Mouse (Mus musculus): ENCODE results near the gene Ext2.

The Ext2 gene

GRCm38 (mm10) chr2:93661096-93661495, 161.3 kb downstream of the Ext2 start:
- in situ Hi-C loops (cut with MboI; ENCODE audit: low pct_unique_long_range_greater_than_20kb in 1 of 2, low sequenced_read_pairs in 2 of 2, unreplicated experiment in 1 of 2) = no loop called here

GRCm38 (mm10) chr2:93659705-93660308, 162.6 kb downstream of the Ext2 start:
- in situ Hi-C loops (cut with MboI; ENCODE audit: low pct_unique_long_range_greater_than_20kb in 1 of 2, low sequenced_read_pairs in 2 of 2, unreplicated experiment in 1 of 2) = loop anchor here in 1 of 2 experiments (5.0 to 10.0 kb wide), 2 partner anchors 115 to 183 kb away; no protein-coding TSS in a partner anchor

DNA sequence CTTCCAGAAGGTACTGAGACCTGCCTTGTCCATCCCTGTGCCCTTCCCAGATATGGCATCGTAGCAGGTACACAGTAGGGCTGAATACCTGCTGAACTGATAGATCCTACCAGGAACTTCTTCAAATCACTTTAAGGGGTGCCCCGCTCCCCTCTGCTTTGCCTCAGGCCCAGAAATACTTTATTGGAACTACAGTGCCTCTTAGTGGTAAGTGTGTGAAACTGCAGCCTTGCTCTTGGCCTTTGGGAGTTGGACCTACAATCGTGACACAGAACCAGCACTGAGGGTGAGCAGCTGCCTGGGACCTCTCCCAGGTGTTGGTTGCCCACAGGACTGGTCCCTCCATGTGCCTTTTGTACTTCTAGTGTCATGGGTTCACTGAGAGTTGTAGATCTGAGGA, 163.4 kb downstream of the Ext2 start:
- in situ Hi-C loops (cut with MboI; ENCODE audit: low pct_unique_long_range_greater_than_20kb in 1 of 2, low sequenced_read_pairs in 2 of 2, unreplicated experiment in 1 of 2) = loop anchor here in 1 of 2 experiments (5.0 to 10.0 kb wide), 2 partner anchors 114 to 182 kb away; no protein-coding TSS in a partner anchor

DNA sequence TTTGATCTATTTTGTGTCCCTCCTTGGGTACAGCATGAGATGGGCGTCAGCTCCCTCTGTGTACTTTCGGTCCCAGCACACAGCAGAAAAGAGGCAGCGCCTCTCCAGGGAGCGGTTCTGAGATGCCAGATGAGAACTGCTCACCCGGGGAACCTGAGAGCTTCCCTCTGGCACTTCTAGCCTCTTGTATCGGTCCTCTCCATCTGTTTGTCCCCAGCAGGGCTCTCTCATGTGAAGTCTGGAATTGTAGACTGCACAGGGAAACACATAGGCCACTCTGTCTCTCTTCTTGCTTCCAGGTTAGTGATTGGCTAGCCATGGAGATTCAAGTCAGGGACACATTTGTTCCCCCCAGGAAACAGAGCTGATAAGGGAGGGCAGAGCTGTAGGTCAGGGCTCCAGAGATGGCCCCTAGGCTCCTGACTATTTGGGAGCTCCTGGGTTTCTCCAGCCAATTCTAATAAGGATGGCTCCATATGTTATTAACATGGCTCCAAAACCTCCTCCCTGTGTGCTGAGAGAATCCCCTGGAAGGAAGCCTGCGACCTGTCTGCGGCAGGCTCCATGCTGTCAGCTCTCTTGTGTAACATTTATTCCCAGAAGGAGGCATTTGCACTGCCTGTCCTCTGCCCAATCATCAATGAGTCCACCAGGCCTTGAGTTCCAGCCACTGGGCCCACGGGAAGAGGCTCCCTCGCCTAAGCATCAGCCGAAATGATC, 167.9 kb downstream of the Ext2 start:
- in situ Hi-C loops (cut with MboI; ENCODE audit: low pct_unique_long_range_greater_than_20kb in 1 of 2, low sequenced_read_pairs in 2 of 2, unreplicated experiment in 1 of 2) = loop anchor here in 1 of 2 experiments (5.0 to 10.0 kb wide), 2 partner anchors 110 to 177 kb away; no protein-coding TSS in a partner anchor

DNA sequence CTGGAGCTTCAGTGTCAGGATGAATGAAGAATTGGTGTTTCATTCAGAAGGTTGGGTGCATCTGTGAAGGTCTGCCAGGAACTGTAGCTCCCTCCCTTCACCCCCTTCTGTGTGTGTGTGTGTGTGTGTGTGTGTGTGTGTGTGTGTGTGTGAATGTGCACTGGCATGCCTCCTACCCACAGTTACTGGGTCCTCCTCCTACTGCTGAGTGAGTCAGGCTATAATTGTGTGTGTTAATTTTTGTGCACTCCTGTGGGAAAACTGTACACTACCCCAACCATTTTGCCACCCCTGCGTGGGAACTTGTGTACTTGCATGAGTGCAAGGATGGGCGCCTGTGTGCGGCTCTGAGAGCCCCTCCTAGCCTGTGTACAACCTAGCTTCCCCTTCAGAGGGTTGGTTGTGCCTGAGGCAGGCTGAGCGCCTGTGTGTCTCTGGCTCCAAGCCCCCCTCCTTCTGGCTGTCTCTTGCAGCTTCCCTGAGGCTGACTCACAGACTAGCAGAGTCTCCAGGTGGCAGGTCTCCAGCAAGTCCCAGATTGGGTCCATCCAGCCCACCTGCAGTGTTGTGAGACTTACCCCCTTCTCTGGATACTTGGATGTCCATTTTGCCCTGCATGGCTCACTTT, 173.0 kb downstream of the Ext2 start:
- in situ Hi-C loops (cut with MboI; ENCODE audit: low pct_unique_long_range_greater_than_20kb in 1 of 2, low sequenced_read_pairs in 2 of 2, unreplicated experiment in 1 of 2) = loop anchor here in 1 of 2 experiments (25.0 kb wide), 1 partner anchor 613 kb away; no protein-coding TSS in a partner anchor

DNA sequence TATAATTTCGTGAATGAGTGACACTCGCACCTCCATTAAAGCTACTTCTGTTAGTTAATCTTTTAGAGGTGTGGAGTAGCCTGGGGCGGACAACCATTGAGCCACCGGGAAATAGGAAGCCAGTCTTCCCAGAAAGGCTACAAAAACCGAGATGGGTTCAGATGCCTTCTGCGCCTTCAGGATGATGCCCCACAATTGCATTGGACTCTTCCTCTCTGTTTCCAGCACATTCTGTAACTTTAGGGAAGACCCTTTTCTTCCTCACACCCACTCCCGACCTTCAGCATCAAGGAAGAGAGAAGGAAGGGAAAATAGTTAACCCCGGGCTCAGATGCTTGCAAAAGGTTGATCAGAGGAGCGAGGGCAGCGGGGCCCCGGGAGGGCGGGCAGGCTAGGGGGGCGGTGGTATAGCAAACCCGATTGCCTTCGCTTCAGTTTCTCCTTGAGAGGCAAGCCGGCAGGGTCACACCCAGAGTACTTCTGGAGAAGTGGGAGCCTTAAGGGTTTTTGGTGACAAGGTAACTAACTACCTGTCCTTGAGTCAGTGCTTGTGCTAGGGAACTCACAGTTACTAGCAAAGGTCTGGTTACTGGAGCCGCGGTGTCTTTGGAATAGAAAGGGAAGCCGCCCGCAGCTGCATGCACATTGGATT, 174.3 kb downstream of the Ext2 start:
- in situ Hi-C loops (cut with MboI; ENCODE audit: low pct_unique_long_range_greater_than_20kb in 1 of 2, low sequenced_read_pairs in 2 of 2, unreplicated experiment in 1 of 2) = loop anchor here in 1 of 2 experiments (25.0 kb wide), 1 partner anchor 614 kb away; no protein-coding TSS in a partner anchor

DNA sequence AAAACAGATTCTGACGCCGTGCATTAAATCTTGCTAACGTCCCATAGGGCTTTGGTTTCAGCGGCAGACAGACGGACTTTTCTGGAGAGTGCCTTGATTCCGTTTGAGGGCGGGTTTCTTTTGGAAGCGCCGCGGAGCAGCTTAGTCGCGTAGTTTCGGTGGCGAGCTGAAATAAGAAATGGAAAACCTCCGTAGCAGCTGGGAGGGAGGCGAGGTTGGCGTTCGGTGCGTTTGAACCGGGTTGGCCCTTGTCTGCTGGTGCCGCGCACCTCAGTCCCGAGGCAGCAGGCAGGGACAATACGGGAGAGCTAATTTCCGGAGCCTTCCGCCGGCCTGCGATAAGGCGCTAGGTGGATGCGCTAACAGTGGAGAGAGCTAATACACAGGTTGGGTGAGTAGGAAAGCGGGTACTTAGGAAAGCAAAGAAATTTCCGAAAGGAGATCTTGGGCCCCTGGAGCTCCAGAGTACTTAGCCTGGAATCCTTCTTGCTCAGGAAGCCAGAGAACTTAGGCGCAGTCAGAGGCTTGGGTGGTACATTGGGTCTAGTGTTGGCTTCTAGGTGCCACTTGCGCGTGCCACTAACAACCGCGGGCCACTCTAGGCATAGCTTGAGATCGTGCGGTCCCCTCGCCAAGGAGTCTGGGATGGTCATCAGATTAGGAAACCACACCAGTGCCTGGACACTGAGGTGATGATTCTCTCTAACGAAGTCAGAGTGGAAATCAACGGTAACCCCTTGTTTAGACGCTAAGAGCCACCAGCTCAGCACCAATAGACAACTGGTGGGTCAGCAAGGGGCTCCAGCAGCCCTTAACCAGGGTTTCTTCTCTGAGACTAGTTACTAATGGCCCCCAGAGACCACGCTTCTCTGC, 175.1 kb downstream of the Ext2 start:
- in situ Hi-C loops (cut with MboI; ENCODE audit: low pct_unique_long_range_greater_than_20kb in 1 of 2, low sequenced_read_pairs in 2 of 2, unreplicated experiment in 1 of 2) = loop anchor here in 1 of 2 experiments (25.0 kb wide), 1 partner anchor 615 kb away; no protein-coding TSS in a partner anchor

GRCm38 (mm10) chr2:93645626-93646320, 176.6 kb downstream of the Ext2 start:
- in situ Hi-C loops (cut with MboI; ENCODE audit: low pct_unique_long_range_greater_than_20kb in 1 of 2, low sequenced_read_pairs in 2 of 2, unreplicated experiment in 1 of 2) = loop anchor here in 1 of 2 experiments (25.0 kb wide), 1 partner anchor 617 kb away; no protein-coding TSS in a partner anchor

DNA sequence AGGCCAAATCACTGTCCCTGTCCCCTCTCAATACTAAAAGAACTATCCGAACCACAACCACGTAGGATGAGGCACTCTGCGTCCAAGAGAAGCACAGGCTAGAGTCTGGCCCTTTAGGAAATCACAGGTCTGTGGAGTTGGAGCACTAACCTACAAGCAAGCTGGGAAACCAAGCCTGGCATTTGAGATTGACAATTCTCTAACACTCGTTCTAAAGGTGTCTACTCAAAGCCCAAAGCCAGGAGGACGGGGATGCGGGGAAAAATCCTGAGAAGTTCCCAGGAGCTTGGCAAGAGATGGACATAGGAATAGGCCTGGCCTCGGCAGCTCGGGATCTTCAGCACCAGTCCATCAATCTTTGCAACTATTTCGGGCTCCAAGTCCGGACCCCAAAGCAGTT, 177.2 kb downstream of the Ext2 start:
- in situ Hi-C loops (cut with MboI; ENCODE audit: low pct_unique_long_range_greater_than_20kb in 1 of 2, low sequenced_read_pairs in 2 of 2, unreplicated experiment in 1 of 2) = loop anchor here in 1 of 2 experiments (25.0 kb wide), 1 partner anchor 617 kb away; no protein-coding TSS in a partner anchor

DNA sequence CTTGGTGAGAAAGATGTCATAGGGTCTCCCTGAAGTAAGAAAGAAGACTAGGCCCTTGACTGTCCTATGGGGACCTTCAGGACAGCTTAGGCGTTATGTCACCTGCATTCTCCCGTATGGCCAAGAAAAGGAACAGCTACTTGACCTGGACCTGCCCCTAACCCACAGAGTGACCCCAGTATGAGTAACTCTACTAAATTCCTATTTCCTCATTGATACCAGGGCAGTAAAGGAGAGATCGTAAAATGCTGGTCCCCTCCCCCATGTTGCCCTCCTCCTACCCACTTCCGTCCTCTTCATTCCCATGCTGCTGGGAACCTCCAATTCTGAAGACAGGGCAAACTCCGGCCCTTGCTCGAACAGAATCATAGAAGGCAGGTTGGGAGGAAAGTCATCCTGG, 177.6 kb downstream of the Ext2 start:
- in situ Hi-C loops (cut with MboI; ENCODE audit: low pct_unique_long_range_greater_than_20kb in 1 of 2, low sequenced_read_pairs in 2 of 2, unreplicated experiment in 1 of 2) = loop anchor here in 1 of 2 experiments (25.0 kb wide), 1 partner anchor 618 kb away; no protein-coding TSS in a partner anchor

DNA sequence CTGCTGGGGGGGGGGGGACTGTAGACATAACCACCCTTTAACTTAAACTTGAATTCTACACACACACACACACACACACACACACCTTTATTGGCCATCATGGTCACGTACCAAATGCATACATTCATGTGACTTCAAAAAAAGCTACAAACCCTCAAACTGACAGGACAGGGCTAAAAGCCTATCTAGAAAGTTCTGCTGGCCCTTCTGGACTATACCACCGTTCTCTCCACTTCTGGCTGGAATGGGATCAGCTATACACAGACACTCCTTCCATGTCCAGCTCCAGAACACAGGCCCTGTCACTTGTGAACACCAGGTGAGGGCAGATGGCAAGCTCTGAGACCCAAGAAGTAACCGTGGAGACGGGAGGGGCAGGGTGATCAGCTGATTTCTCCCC, 178.1 kb downstream of the Ext2 start:
- in situ Hi-C loops (cut with MboI; ENCODE audit: low pct_unique_long_range_greater_than_20kb in 1 of 2, low sequenced_read_pairs in 2 of 2, unreplicated experiment in 1 of 2) = loop anchor here in 1 of 2 experiments (25.0 kb wide), 1 partner anchor 618 kb away; no protein-coding TSS in a partner anchor

GRCm38 (mm10) chr2:93643403-93643780, 179.0 kb downstream of the Ext2 start:
- in situ Hi-C loops (cut with MboI; ENCODE audit: low pct_unique_long_range_greater_than_20kb in 1 of 2, low sequenced_read_pairs in 2 of 2, unreplicated experiment in 1 of 2) = loop anchor here in 1 of 2 experiments (25.0 kb wide), 1 partner anchor 619 kb away; no protein-coding TSS in a partner anchor

GRCm38 (mm10) chr2:93634609-93635008, 187.8 kb downstream of the Ext2 start:
- in situ Hi-C loops (cut with MboI; ENCODE audit: low pct_unique_long_range_greater_than_20kb in 1 of 2, low sequenced_read_pairs in 2 of 2, unreplicated experiment in 1 of 2) = loop anchor here in 1 of 2 experiments (25.0 kb wide), 1 partner anchor 628 kb away; no protein-coding TSS in a partner anchor

DNA sequence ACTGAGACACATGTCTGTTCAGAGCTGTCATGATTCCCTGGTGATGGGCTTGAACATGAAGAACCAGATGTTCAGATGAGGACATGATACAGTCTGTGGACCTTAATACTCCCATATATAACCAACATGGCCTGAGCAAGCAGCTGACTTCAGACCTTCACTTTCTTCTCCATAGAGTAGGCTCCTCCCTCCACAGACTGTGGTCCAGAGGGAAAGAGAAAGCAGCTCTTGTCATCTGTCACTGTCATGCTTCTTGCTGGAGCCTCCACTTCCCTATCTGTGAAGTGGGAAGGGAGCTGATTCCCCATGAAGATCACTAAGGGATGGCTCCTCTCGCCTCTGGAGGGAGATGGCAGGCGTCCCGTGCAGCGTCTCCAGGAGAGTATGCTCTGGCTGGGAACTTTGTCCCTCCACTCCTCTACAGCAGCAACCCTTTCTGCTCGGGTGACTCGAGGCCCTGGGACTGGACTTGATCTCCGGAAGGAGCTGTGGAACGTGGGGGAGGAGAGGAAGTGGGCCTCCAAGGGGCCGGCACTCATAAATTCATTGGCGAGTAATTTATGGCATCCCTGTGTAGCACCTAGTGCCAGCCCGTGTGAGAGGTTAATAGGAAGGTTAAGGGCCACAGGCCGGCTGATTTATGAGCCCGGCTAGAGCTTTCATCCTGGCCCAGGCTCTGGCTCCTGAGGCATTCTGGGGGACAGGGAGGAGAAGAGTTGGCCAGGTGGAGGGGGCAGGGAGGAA, 197.5 kb downstream of the Ext2 start:
- in situ Hi-C loops (cut with MboI; ENCODE audit: low pct_unique_long_range_greater_than_20kb in 1 of 2, low sequenced_read_pairs in 2 of 2, unreplicated experiment in 1 of 2) = loop anchor here in 1 of 2 experiments (25.0 kb wide), 1 partner anchor 637 kb away; no protein-coding TSS in a partner anchor

- in situ Hi-C loops (cut with MboI; ENCODE audit: low pct_unique_long_range_greater_than_20kb in 1 of 2, low sequenced_read_pairs in 2 of 2, unreplicated experiment in 1 of 2) = no loop called here
These were observed 203.0 kb downstream of the Ext2 start for GRCm38 (mm10) chr2:93619208-93619849.
